Mouse (Mus musculus) liver, embryonic 11.5 days (tissue): ENCODE data around the gene Mfn2. TPM values are rescaled to one million over a fixed set of nuclear protein-coding genes. Genes with fewer than 3 reads are reported as not detected.
"Not testable (repeated sequence)": the region's sequence is repeated elsewhere in the genome, so short reads cannot be mapped to it uniquely, and the experiment has no call there.

Experiments
- ATAC-seq: fragments of 200-750 bp; cut with Nextera tagmentation; replicated peaks from 2 replicates; pipeline ENCODE4 v1.8.0; 2017; ENCODE audit warnings: moderate number of reproducible peaks, mild to moderate bottlenecking, moderate TSS enrichment, moderate library complexity; ENCODE audit not compliant: low FRiP score
- DNase-seq: peaks from one replicate; pipeline ENCODE4 v3.0.0-alpha.2; 2017; ENCODE audit warnings: low spot score
- H3K27ac ChIP-seq: fragments of 300-500 bp; sonication (generic); 2 replicates; pipeline ENCODE4 v1.5.1; 2014; ENCODE audit warnings: mild to moderate bottlenecking, low read depth, low read length, control low read depth
- H3K27me3 ChIP-seq: fragments of 300-500 bp; sonication (generic); replicated peaks from 2 replicates; pipeline ENCODE4 v1.6.1; 2014; ENCODE audit warnings: low read length, mixed read lengths; ENCODE audit not compliant: control insufficient read depth, insufficient read depth
- H3K36me3 ChIP-seq: fragments of 300-500 bp; sonication (generic); 2 replicates; pipeline ENCODE4 v1.6.1; 2014; ENCODE audit warnings: mild to moderate bottlenecking, low read length, moderate library complexity, mixed read lengths; ENCODE audit not compliant: control insufficient read depth, insufficient read depth
- H3K4me1 ChIP-seq: fragments of 300-500 bp; sonication (generic); replicated peaks from 2 replicates; pipeline ENCODE4 v1.6.1; 2014; ENCODE audit warnings: low read length, mixed read lengths; ENCODE audit not compliant: control insufficient read depth, insufficient read depth
- H3K4me2 ChIP-seq: fragments of 300-500 bp; sonication (generic); 2 replicates; pipeline ENCODE4 v1.6.1; 2014; ENCODE audit warnings: mild to moderate bottlenecking, control low read depth, moderate library complexity
- H3K4me3 ChIP-seq: fragments of 300-500 bp; sonication (generic); 2 replicates; pipeline ENCODE4 v1.5.1; 2014; ENCODE audit warnings: low read depth, low read length, control low read depth
- H3K9ac ChIP-seq: fragments of 300-500 bp; sonication (generic); 2 replicates; pipeline ENCODE4 v1.6.1; 2014; ENCODE audit warnings: low read depth, low read length, control low read depth
- H3K9me3 ChIP-seq: fragments of 300-500 bp; sonication (generic); 2 replicates; pipeline ENCODE4 v1.6.1; 2016; ENCODE audit warnings: low read length, inconsistent platforms, mixed read lengths; ENCODE audit not compliant: control insufficient read depth
- WGBS: fragments of 180-500 bp; shearing (Covaris S2); extraction: QIAGEN DNeasy Blood & Tissue Kit; methylation state at CpG from one replicate; pipeline ENCODE4 v1.1.7; 2014; 5-methylcytosine and 5-hydroxymethylcytosine counted together
- polyA plus RNA-seq: library from polyadenylated mRNA; unstranded; fragments of >200 nt; fragmentation: Nextera tagmentation; extraction: Ambion mirVana; gene quantifications from 2 replicates; pipeline ENCODE4 v1.2.1, GENCODE M21; 2014

The Mfn2 gene
- polyA plus RNA-seq, 1 experiment from 2014 or later, result 36.0 TPM

DNA sequence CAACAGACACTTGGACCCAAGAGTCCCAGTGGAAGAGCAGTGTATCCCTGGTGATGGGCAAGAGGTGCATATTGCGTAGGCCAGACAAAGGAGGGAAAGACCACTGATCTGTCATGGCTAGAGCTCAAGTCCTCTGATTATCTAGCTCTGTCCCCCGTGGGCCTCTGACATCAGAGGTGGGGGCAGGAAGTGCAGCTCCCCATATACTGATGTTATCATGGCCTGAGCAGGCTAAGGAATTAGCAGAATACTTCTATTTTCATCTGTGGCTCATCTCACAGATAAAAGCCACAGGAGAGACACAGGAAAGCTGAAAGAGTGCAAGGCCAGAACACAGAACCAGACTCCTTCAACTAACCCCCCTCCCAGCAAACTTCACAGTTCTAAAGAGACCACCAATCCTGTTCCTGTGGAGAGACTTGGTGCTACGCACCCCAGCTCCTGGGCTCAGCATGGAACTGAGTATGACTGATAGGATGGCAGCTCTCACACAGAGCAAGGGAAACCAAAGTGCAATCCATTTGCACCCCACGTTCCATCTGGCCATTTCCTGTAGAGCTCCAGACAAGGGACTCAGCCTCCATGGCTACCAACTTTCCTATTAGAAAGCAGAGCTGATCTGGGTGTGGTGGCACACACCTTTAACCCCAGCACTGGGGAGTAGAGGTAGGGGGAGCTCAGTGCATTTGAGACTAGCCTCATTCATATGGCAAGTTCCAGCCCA lies 28.5 kb downstream of the Mfn2 start:
- H3K27ac ChIP-seq, result no peak overlapping the region
- no peak overlapping the region for H3K9ac ChIP-seq
- DNase-seq (no peak), ATAC-seq (no peak; the same call in 1 of the 2 replicates)
- 0 out of 2 replicates have a peak, but pooled peaks cover 6% of the 10 kb centered on the region for H3K4me1 ChIP-seq
- H3K4me3 ChIP-seq, result no peak overlapping the region
- H3K36me3 ChIP-seq, result peaks cover 57% of the 10 kb centered on the region
- WGBS, result 66% methylated on average over 4 of the region's 4 CpGs
- no peaks in the 10 kb centered on the region for H3K9me3 ChIP-seq
- no peaks in the 10 kb centered on the region for H3K27me3 ChIP-seq
- H3K4me2 ChIP-seq, result no peak overlapping the region

DNA sequence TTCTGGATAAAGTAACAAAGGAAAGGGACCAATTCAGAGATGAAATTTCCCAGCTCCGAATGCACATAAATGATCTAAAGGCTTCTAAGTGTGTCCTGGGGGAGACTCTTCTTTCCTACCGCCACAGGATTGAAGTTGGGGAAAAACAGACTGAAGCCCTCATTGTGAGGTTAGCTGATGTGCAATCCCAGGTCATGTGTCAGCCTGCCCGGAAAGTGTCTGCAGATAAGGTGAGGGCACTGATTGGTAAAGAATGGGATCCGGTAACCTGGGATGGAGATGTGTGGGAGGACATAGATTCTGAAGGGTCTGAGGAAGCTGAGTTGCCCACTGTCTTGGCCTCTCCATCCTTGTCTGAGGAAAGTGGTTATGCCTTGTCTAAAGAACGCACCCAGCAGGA lies 35.3 kb downstream of the Mfn2 start:
- H3K4me2 ChIP-seq, result peak overlapping the region; percentile 95
- H3K9ac ChIP-seq, result peak overlapping the region; percentile 69
- H3K27ac ChIP-seq, result peak overlapping the region; percentile 79; the same call in 1 of the 2 replicates
- ATAC-seq (no peak), DNase-seq (no peak)
- H3K36me3 ChIP-seq, result peaks cover 26% of the 10 kb centered on the region
- H3K9me3 ChIP-seq, result no peaks in the 10 kb centered on the region
- H3K27me3 ChIP-seq, result no peaks in the 10 kb centered on the region
- H3K4me1 ChIP-seq, result peaks cover 17% of the 10 kb centered on the region
- WGBS, result 10% methylated on average over 5 of the region's 5 CpGs
- H3K4me3 ChIP-seq, result peak overlapping the region; percentile 71

GRCm38 (mm10) chr4:147868450-147869031 lies 36.0 kb downstream of the Mfn2 start, which contains the start of the genes Miip and Fv1:
Miip (minus strand) TSS chr4:147868816.
Fv1 (plus strand) TSS chr4:147868979.
- H3K4me2 ChIP-seq, result peak within 1 kb of the TSS; percentile 95
- H3K36me3 ChIP-seq, result peaks cover 20% of the 10 kb centered on the region
- peak; percentile 97 for ATAC-seq
- no peaks in the 10 kb centered on the region for H3K27me3 ChIP-seq
- DNase-seq, result peak; percentile 91
- peak within 1 kb of the TSS; percentile 79; the same call in 1 of the 2 replicates for H3K27ac ChIP-seq
- H3K4me1 ChIP-seq, result peaks cover 17% of the 10 kb centered on the region
- H3K4me3 ChIP-seq, result peak within 1 kb of the TSS; percentile 71
- WGBS, result under 1% methylated on average over 30 of the region's 30 CpGs
- no peaks in the 10 kb centered on the region for H3K9me3 ChIP-seq
- peak within 1 kb of the TSS; percentile 78 for H3K9ac ChIP-seq

- ATAC-seq, result no peak
- 6% methylated on average over 22 of the region's 22 CpGs for WGBS
Measured at GRCm38 (mm10) chr4:147867563-147868449, 36.7 kb downstream of the Mfn2 start.

GRCm38 (mm10) chr4:147866793-147867192 lies 37.7 kb downstream of the Mfn2 start:
- H3K4me3 ChIP-seq, DNase-seq, H3K27ac ChIP-seq, ATAC-seq, H3K27me3 ChIP-seq, H3K9me3 ChIP-seq, H3K4me2 ChIP-seq, H3K9ac ChIP-seq: not testable (repeated sequence)
- peaks cover 21% of the 10 kb centered on the region for H3K36me3 ChIP-seq
- 45% methylated on average over 3 of the region's 3 CpGs for WGBS
- H3K4me1 ChIP-seq, result peaks cover 17% of the 10 kb centered on the region

More at GRCm38 (mm10) chr4:147867563-147868449, 36.7 kb downstream of the Mfn2 start:
- Histone ChIP-seq H3K27me3 (no peaks in the 10 kb centered on the region), H3K27ac (peak overlapping the region; percentile 70; the same call in 1 of the 2 replicates), H3K4me2 (peak overlapping the region; percentile 72), H3K9me3 (no peaks in the 10 kb centered on the region), H3K4me3 (peak overlapping the region; percentile 71), H3K9ac (peak overlapping the region; percentile 78), H3K36me3 (peaks cover 19% of the 10 kb centered on the region), H3K4me1 (peaks cover 17% of the 10 kb centered on the region)
- DNase-seq, result no peak

DNA sequence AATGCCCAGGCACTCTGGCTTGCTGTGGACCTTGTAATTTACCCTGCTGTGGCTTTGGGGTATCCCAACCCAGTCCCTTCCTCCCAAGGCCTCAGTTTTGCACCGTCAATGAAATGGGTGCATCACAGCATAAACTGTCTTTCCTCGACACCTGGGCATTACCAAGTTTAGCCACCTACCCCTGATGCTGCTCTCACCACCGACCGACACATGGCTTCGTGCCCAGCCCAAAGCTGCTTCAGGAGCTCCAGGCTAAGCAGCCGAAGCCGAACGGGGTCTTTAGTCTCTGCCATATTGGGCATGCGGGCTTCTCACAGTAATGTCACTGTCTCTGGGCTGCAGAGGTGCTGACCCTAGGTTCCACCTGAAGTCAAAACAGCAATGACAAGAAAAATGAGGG lies 38.4 kb downstream of the Mfn2 start:
- no peak overlapping the region for H3K9ac ChIP-seq
- ATAC-seq (no peak), DNase-seq (no peak)
- peaks cover 25% of the 10 kb centered on the region for H3K36me3 ChIP-seq
- no peak overlapping the region for H3K4me3 ChIP-seq
- peaks cover 17% of the 10 kb centered on the region for H3K4me1 ChIP-seq
- no peaks in the 10 kb centered on the region for H3K9me3 ChIP-seq
- H3K27ac ChIP-seq, result no peak overlapping the region
- H3K4me2 ChIP-seq, result no peak overlapping the region
- 94% methylated on average over 9 of the region's 9 CpGs for WGBS
- H3K27me3 ChIP-seq, result no peaks in the 10 kb centered on the region

GRCm38 (mm10) chr4:147865651-147866050 lies 38.9 kb downstream of the Mfn2 start:
- Histone ChIP-seq H3K36me3 (peaks cover 28% of the 10 kb centered on the region), H3K4me1 (peaks cover 17% of the 10 kb centered on the region), H3K27ac (no peak overlapping the region), H3K4me3 (no peak overlapping the region), H3K27me3 (no peaks in the 10 kb centered on the region), H3K9me3 (no peaks in the 10 kb centered on the region), H3K4me2 (no peak overlapping the region), H3K9ac (no peak overlapping the region)
- 95% methylated on average over 6 of the region's 6 CpGs for WGBS
- DNase-seq (no peak), ATAC-seq (no peak)

GRCm38 (mm10) chr4:147862051-147862450 lies 42.5 kb downstream of the Mfn2 start:
- H3K4me2 ChIP-seq, result no peak overlapping the region
- H3K9ac ChIP-seq, result no peak overlapping the region
- H3K9me3 ChIP-seq, result no peaks in the 10 kb centered on the region
- peaks cover 3% of the 10 kb centered on the region for H3K4me1 ChIP-seq
- ATAC-seq (no peak), DNase-seq (no peak)
- 83% methylated on average over 3 of the region's 3 CpGs for WGBS
- H3K27me3 ChIP-seq, result no peaks in the 10 kb centered on the region
- no peak overlapping the region for H3K4me3 ChIP-seq
- H3K27ac ChIP-seq, result no peak overlapping the region
- peaks cover 32% of the 10 kb centered on the region for H3K36me3 ChIP-seq
